Mouse (Mus musculus) embryonic facial prominence, embryonic 11.5 days (tissue): ENCODE results near the gene Mms22l. TPM values are rescaled to one million over a fixed set of nuclear protein-coding genes. Genes with fewer than 3 reads are reported as not detected.
A peak's percentile ranks its signal among the peaks of the same experiment; 100 is the strongest.

Experiments used
- ATAC-seq: fragments of 200-750 bp; cut with Nextera tagmentation; replicated peaks from 2 replicates; pipeline ENCODE4 v1.8.0; 2017; ENCODE audit warnings: low read depth; ENCODE audit not compliant: insufficient number of reproducible peaks, low FRiP score, low TSS enrichment
- DNase-seq: peaks from one replicate; pipeline ENCODE4 v3.0.0-alpha.2; 2015; ENCODE audit warnings: low spot score
- H3K27ac ChIP-seq: fragments of 300-500 bp; sonication (generic); replicated peaks from 2 replicates; pipeline ENCODE4 v1.5.1; 2014; ENCODE audit warnings: mild to moderate bottlenecking, low read depth, low read length, control low read depth
- H3K27me3 ChIP-seq: fragments of 300-500 bp; sonication (generic); 2 replicates; pipeline ENCODE4 v1.6.1; 2014; ENCODE audit warnings: mild to moderate bottlenecking, low read length, moderate library complexity, mixed read lengths; ENCODE audit not compliant: control insufficient read depth, insufficient read depth
- H3K36me3 ChIP-seq: fragments of 300-500 bp; sonication (generic); replicated peaks from 2 replicates; pipeline ENCODE4 v1.6.1; 2014; ENCODE audit warnings: low read depth, mild to moderate bottlenecking, low read length, moderate library complexity, mixed read lengths; ENCODE audit not compliant: control insufficient read depth, insufficient read depth
- H3K4me1 ChIP-seq: fragments of 300-500 bp; sonication (generic); 2 replicates; pipeline ENCODE4 v1.6.1; 2014; ENCODE audit warnings: low read length, mixed read lengths; ENCODE audit not compliant: control insufficient read depth, insufficient read depth
- H3K4me2 ChIP-seq: fragments of 300-500 bp; sonication (generic); 2 replicates; pipeline ENCODE4 v1.6.1; 2014; ENCODE audit warnings: low read depth, mild to moderate bottlenecking, control low read depth, low read length, moderate library complexity
- H3K4me3 ChIP-seq: fragments of 300-500 bp; sonication (generic); 2 replicates; pipeline ENCODE4 v1.5.1; 2014; ENCODE audit warnings: low read depth, low read length, control low read depth
- H3K9ac ChIP-seq: fragments of 300-500 bp; sonication (generic); replicated peaks from 2 replicates; pipeline ENCODE4 v1.6.1; 2014; ENCODE audit warnings: mild to moderate bottlenecking, control low read depth, low read length
- H3K9me3 ChIP-seq: fragments of 300-500 bp; sonication (generic); replicated peaks from 2 replicates; pipeline ENCODE4 v1.6.1; 2016; ENCODE audit warnings: mild to moderate bottlenecking, low read length, inconsistent platforms, mixed read lengths; ENCODE audit not compliant: control insufficient read depth
- WGBS: fragments of 180-500 bp; shearing (Covaris S2); extraction: QIAGEN DNeasy Blood & Tissue Kit; methylation state at CpG from one replicate; pipeline ENCODE4 v1.1.7; 2014; 5-methylcytosine and 5-hydroxymethylcytosine counted together
- polyA plus RNA-seq: library from polyadenylated mRNA; unstranded; fragments of >200 nt; fragmentation: Nextera tagmentation; extraction: Ambion mirVana; gene quantifications from 2 replicates; pipeline ENCODE4 v1.2.1, GENCODE M21; 2014

Mms22l gene
- polyA plus RNA-seq, 1 experiment from 2014 or later: 38.5 TPM

DNA sequence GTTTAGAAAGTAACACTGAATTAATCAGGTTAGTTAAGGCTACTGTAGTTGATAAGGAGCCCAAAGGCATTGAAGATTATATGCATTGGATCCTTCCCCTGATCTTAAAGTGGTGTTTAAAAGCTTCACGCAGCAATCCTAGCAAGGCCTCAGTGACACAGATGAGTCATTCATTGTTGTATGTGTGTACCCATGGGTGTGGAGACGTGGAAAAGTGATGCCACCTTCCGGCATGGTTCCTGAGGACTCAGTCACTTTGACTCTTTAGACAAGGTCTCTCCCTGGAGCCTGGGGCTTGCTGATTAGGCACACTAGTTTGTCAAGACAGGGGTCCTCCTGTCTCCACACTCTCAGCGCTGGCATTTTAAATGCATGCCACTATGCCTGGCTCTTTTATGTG lies 60.9 kb downstream of the Mms22l start:
- Histone ChIP-seq H3K4me1 (no peaks in the 10 kb centered on the region), H3K36me3 (no peaks in the 10 kb centered on the region), H3K27me3 (no peaks in the 10 kb centered on the region), H3K4me3 (no peak overlapping the region), H3K4me2 (no peak overlapping the region), H3K27ac (no peak overlapping the region), H3K9me3 (no peaks in the 10 kb centered on the region), H3K9ac (no peak overlapping the region)
- ATAC-seq (no peak), DNase-seq (no peak)
- 86% methylated on average over 4 of the region's 4 CpGs for WGBS

DNA sequence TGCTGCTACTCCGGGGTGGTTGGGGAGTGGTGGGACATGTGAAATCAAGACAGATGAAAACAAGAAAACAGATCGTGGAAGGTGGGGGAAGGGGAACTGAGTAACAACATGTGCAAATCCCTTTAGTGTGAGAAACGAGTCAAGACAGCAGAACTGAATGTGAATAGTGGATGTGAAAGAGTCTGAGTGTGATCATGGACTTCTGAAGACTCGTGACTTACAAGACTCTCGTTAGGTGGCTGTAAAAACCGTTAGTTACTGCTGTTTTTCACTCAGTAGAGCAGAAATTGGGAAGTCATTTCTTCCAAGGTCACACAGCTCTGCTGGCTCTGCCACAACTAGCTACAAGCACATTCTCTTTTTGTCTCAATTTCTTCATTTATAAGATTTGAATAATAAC lies 71.8 kb downstream of the Mms22l start:
- WGBS: 78% methylated on average over 6 of the region's 6 CpGs
- no peak overlapping the region for H3K9ac ChIP-seq

DNA sequence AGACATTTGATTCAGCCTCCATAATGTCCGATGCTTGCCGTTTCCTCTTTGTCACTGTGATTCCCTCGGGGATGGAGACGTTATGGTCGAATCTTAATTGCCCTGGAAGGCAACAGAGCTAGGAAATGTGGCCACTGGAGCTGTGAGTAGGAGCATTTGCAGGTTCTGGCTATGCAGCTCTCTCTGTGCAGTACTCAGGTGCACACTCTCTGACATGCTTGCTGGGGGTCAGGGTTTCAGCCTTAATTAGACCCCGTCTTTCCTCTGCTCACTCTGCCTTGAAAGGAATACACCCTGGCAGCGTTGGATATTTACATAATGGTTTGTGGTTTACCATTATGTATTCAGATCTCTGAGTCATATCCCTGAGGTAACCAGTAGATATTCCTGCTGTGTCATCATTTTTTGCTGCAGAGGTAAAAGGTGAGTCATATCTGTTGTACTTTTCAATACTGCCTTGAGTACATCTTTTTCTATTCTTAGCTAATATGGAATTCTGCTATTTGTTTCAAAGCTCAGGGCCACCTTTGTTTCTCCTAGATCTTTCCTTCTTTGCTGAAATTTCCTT lies 72.8 kb downstream of the Mms22l start:
- Histone ChIP-seq H3K4me2 (no peak overlapping the region), H3K9me3 (no peaks in the 10 kb centered on the region), H3K4me1 (no peaks in the 10 kb centered on the region), H3K4me3 (no peak overlapping the region), H3K36me3 (no peaks in the 10 kb centered on the region), H3K9ac (no peak overlapping the region), H3K27me3 (no peaks in the 10 kb centered on the region), H3K27ac (no peak overlapping the region)
- ATAC-seq: no peak
- DNase-seq: no peak
- 81% methylated on average over 7 of the region's 7 CpGs for WGBS

More for the DNA sequence above, 71.8 kb downstream of the Mms22l start:
- Histone ChIP-seq H3K4me1 (no peaks in the 10 kb centered on the region), H3K9me3 (no peaks in the 10 kb centered on the region), H3K27me3 (no peaks in the 10 kb centered on the region), H3K36me3 (no peaks in the 10 kb centered on the region), H3K4me2 (no peak overlapping the region), H3K4me3 (no peak overlapping the region), H3K27ac (no peak overlapping the region)
- no peak for DNase-seq
- no peak for ATAC-seq

DNA sequence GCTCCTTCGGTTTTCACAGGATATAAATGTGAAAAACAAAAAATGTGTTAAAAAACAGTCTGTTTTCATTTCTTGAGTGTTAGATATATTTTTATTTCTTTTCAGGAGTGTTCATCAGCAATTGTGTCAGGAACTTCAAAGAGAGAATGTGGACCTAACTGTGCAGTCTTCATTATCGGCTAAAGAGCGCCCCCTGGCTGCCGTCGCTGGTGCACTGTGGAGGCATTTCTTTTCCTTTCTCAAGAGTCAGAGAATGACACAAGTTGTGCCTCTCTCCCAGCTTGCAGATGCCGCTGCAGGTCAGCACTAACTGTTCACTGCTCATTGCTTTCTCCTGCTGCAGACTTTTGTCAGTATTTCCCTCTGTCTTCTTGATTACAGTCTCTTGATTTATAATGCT lies 78.0 kb downstream of the Mms22l start:
- Histone ChIP-seq H3K36me3 (no peaks in the 10 kb centered on the region), H3K9ac (no peak overlapping the region), H3K27me3 (no peaks in the 10 kb centered on the region), H3K9me3 (no peaks in the 10 kb centered on the region), H3K27ac (no peak overlapping the region), H3K4me3 (no peak overlapping the region), H3K4me1 (no peaks in the 10 kb centered on the region), H3K4me2 (no peak overlapping the region)
- ATAC-seq (0 out of 2 replicates have a peak, but pooled peaks have one; percentile 56), DNase-seq (peak; percentile 81)
- 16% methylated on average over 6 of the region's 6 CpGs for WGBS

DNA sequence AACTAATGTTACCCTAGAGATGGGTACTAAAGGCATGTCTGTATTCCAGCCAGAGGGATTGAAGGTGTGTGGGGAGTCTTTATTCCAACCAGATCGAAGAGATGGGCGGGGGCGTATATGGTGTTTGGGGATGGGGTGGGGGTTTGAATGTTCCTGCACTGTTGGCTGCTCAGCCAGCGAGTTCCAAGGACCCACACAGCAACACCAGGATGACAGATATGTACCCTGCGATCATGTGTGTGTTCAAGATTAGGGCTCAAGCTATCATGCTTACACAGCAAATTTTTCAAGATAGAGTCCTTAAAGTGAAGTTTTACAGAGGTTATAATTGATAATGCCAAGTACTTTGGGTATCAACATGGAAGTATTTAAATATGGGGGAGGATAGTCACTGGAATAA lies 81.3 kb downstream of the Mms22l start:
- no peak overlapping the region for H3K4me3 ChIP-seq
- H3K27ac ChIP-seq: no peak overlapping the region
- no peaks in the 10 kb centered on the region for H3K9me3 ChIP-seq
- H3K27me3 ChIP-seq: no peaks in the 10 kb centered on the region
- H3K36me3 ChIP-seq: no peaks in the 10 kb centered on the region
- H3K4me2 ChIP-seq: no peak overlapping the region
- WGBS: 96% methylated on average over 5 of the region's 5 CpGs
- DNase-seq (no peak), ATAC-seq (no peak)
- no peaks in the 10 kb centered on the region for H3K4me1 ChIP-seq
- H3K9ac ChIP-seq: no peak overlapping the region

DNA sequence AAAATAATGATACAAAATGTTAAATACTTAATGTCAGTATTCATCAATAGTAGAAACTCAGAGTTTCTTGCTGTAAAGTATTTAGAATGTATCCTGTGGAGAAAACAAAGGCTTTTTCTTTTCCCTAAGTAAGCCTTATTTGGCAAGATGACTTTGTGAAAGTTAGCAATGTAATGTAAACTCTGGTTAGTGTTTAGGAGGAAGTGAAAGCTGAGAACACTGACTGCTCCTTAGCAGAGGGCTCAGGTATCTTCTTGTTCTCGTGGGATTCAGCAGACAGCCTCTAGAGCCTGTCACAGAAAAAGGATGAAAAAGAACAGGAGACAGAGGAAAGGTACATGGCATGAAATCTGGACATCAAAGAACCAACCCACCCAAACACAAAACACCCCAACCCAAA lies 86.0 kb downstream of the Mms22l start:
- ATAC-seq (no peak), DNase-seq (no peak)
- Histone ChIP-seq H3K9me3 (no peaks in the 10 kb centered on the region), H3K4me1 (no peaks in the 10 kb centered on the region), H3K4me2 (no peak overlapping the region), H3K27me3 (no peaks in the 10 kb centered on the region), H3K27ac (no peak overlapping the region), H3K36me3 (no peaks in the 10 kb centered on the region), H3K9ac (no peak overlapping the region), H3K4me3 (no peak overlapping the region)
- whole genome bisulfite sequencing: 45% methylated on average over 1 of the region's 1 CpGs

DNA sequence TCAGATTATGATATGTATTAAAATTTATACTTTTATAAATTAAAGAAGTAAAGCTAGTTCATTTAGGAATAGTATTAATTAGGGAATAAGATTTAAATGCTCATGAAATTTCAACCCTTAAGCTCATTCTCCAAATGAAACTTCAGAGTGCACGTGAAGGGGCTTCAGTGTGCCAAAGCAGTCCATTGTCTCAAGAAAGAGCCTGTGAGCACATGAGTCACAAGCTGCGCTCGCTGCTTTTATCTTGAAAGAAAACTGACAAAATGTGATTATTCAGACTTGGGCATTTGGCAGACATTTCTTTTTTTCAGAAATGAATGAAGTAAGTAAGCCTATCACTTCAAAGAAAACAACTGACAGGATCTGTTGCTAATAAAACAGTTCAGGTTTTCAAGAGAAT lies 87.7 kb downstream of the Mms22l start:
- Histone ChIP-seq H3K4me3 (no peak overlapping the region), H3K27ac (no peak overlapping the region), H3K27me3 (no peaks in the 10 kb centered on the region), H3K4me1 (no peaks in the 10 kb centered on the region), H3K36me3 (no peaks in the 10 kb centered on the region), H3K9me3 (no peaks in the 10 kb centered on the region), H3K4me2 (no peak overlapping the region), H3K9ac (no peak overlapping the region)
- ATAC-seq (no peak), DNase-seq (no peak)
- WGBS: 87% methylated on average over 3 of the region's 3 CpGs

DNA sequence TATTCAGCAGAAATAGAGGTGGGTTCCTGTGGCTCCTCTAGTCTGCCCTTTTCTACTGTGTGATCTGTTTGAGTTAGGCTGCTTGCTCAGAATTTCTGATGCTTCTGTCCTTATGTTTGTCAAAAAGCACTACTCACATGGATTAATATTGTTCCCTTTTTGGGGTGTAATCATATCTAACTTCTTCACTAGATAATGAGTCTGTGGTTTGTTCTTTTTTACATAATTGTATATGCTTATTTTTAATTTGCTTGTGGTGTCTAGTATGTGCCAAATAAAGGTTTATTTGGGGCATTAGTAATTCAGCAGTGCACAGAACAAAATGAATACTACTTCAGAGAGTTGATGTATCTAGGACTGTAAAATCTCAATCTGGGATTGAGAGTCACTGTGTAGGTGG lies 98.6 kb downstream of the Mms22l start:
- H3K9me3 ChIP-seq: no peaks in the 10 kb centered on the region
- no peaks in the 10 kb centered on the region for H3K4me1 ChIP-seq
- no peak overlapping the region for H3K9ac ChIP-seq
- DNase-seq (no peak), ATAC-seq (no peak)
- H3K36me3 ChIP-seq: no peaks in the 10 kb centered on the region
- H3K4me3 ChIP-seq: no peak overlapping the region
- H3K27me3 ChIP-seq: no peaks in the 10 kb centered on the region
- H3K4me2 ChIP-seq: no peak overlapping the region
- H3K27ac ChIP-seq: no peak overlapping the region
